Mouse (Mus musculus): ENCODE data around the gene Vwa3b.
A peak's percentile ranks its signal among the peaks of the same experiment; 100 is the strongest.
"Not testable (repeated sequence)": the region's sequence is repeated elsewhere in the genome, so short reads cannot be mapped to it uniquely, and the experiment has no call there.

Gene Vwa3b

DNA sequence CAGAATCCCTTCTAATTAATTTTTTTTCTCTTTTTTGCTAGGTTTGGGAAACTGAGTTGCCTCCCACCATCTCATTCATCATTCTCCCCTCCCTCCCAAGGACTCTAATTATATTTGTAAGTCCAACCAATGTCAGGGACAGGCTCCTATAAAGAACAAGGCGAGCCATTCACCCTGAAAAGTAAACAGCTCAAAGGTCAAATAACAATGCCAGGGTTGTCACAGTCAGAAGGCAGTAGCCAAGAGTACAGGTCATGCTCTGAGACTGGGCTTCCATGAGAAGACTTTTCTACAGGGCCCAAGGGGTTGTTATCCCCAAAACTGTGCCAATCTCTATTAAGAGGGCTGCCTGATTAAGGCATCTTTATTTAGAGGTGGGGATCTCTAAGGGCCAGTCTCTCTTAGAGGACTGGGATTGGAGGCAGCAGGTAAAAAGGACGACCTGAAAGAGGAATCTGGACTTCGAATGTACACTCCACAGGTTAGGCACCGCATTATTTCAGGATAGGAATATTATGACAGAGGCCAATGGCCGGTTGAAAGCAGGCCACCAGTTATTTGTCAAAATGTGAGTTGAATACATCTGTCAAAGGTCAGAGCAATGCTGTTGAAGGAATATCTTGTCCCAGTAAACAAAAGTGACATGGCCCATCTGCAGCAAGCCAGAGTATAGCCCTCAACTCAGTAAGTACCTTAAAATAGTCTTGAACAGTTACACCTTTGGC is at the start of gene Vwa3b:
Vwa3b (plus strand) TSS at position 635 of the 725 bp plus-strand sequence.
- DNase-seq = no peak

GRCm38 (mm10) chr1:36976770-36977169 is 49.6 kb upstream of the Vwa3b start:
- DNase-seq = no peak

DNA sequence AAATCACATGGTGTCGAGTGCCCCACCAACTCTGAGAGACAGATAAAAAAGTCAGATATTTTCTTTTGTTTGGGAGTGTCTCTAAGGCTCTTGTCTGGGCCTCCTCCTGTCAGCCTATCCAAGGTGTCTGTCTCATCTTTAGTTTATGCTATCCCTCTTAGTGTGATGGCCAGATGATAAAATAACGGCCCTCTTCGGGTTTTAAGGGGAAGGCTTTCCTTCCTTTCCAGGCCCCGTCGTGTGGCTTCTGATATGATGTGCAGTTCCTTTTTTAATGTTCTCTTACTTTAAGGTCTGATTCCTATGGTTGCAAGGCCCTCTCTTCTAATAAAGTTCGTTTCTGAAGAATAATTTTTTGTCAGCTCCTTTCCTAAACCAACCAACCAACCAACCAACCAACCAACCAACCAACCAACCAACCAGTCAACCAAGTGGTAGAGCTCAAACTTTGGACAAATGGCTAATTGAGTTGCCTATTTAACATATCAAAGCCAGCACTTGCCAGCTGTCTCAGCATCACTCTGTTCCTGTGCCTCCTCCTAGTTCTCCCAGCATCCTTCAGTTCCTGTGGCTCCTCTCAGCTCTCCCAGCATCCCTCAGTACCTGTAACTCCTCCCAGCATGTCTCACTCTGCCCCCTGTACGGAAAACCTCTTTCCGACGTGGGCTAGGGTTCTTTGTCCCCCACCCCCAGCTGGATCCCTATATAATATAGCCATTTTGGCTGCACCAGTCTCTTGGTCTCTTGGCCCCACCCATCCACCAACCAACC is 44.0 kb upstream of the Vwa3b start:
- no peak for DNase-seq

- no peak for DNase-seq
Measured at GRCm38 (mm10) chr1:36983754-36984153, 42.6 kb upstream of the Vwa3b start.

DNA sequence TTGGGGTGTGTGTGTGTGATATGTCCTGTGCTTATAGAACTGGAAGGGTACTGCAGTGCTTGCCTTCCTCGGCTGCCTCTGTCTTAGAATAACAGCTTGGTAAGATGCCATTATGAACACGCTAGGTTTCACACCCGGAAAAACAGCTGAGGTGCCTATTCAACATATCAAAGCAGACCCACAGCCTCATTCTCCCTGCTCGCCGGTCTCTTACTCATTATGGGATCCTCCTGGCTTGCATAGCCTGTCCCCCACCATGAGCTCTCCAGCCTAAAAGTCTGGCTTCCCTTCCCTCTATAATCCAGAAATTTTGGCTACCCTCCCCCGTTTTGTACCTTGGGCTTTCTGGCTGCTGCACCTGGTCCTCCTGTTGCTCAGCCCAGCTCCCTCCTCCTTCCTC is 42.0 kb upstream of the Vwa3b start:
- DNase-seq = no peak

- no peak for DNase-seq
Measured at GRCm38 (mm10) chr1:36985896-36986295, 40.5 kb upstream of the Vwa3b start.

DNA sequence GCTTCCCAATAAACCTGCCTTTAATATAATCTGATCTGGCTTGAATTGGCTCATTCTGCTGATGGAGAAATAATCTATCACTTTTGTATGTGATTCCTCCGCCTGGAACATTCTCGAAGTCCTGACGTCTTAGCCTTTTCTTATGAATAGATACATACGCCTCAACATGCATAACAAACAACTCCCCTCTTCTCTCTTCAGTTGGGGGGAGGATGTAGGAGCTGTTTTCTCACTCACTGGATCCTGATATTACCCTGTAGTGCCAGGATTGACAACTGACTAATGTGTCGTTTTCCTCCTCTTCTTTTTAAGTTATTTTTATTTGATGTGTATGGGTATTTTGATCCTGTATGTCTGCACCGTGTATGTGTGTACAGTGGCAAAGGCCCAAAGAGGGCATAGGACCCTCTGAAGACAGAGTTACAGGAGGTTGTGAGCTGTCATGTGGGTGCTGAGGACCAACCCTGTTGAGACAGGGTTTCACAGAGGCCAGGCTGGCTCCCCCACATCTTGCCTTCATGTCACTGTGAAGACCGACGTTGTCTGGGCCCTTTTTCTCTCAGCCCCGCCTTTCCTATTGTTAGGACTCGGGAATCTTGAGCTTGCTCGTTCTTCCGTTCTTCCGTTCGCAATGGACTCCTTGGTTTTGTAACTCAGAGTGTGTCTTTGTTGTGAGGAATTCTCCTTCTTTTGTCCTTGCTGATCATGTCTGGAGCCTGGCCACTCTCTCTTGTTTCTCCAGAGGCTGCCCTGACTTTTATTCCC is 39.8 kb upstream of the Vwa3b start:
- DNase-seq = no peak

DNA sequence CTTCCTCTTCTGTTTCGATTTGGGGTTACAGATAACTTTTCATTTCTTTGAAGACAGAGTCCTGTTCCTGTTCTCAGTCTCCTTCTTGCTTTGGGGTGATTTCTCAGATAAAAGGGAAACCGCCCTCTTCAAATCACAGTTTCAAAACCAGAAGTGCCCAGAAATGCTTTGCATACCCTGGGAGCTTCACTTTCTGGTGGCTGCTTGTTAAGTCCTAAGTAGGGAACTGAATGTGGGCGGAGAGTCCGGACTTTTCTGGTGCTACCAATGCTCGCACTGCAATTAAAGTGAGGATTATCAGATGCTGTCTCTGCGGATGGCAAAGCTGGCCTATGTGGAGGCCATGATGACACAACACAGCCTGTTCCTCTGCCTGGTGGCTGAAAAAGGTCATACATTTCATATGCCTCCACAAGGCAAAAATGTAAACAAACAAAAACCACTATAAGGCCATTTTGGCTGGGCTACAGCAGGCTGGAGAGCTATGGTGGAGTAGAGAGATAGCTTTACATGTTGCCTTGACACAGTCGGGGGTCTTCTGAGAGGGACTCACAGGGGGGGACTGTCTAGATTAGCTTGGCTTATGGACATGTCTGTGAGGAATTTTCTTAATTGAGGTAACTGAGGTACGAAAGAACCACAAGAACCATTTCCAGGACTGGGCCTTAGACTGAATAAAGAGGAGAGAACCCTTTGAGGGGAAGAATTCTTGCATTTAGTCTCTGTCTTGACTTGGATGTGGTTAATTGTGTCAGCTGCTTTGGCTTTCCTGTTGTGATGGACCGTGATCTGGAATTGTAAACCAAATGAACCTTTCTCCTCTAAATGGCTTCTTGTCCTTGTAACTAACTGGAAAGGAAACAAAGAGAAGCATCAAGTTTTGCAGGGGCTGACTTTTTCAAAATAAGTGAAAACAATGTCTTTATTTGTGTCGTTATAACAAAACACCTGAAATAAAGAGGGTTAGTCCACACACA is 38.9 kb upstream of the Vwa3b start:
- DNase-seq = peak; percentile 31

- DNase-seq = no peak
Measured at GRCm38 (mm10) chr1:36988161-36988560, 38.2 kb upstream of the Vwa3b start.

GRCm38 (mm10) chr1:36988561-36988960 is 37.8 kb upstream of the Vwa3b start:
- no peak for DNase-seq

GRCm38 (mm10) chr1:36994296-36994695 is 32.1 kb upstream of the Vwa3b start:
- DNase-seq = no peak

- no peak for DNase-seq
Measured at GRCm38 (mm10) chr1:36995760-36996159, 30.6 kb upstream of the Vwa3b start.

- DNase-seq = peak; percentile 10
Measured at GRCm38 (mm10) chr1:36996561-36997213, 29.7 kb upstream of the Vwa3b start.

DNA sequence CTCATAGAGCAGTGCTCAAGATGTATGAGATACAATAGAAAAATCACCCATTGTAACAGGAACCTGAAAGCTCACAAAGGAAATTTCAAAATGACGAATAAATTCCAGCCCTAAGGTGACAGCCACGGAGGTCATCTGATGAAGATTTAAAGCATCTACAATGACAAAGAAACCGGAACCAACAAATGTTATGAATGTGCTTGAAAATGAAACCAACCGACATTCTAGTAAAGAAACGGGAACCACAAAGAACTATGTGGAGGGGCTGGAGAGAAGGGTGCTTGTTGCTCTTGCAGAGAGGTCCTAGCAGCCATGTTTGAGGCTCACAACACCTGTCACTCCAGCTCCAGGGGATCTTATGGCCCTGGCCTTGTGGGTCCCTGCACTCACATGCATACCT is 26.1 kb upstream of the Vwa3b start:
- peak; percentile 14 for DNase-seq

DNA sequence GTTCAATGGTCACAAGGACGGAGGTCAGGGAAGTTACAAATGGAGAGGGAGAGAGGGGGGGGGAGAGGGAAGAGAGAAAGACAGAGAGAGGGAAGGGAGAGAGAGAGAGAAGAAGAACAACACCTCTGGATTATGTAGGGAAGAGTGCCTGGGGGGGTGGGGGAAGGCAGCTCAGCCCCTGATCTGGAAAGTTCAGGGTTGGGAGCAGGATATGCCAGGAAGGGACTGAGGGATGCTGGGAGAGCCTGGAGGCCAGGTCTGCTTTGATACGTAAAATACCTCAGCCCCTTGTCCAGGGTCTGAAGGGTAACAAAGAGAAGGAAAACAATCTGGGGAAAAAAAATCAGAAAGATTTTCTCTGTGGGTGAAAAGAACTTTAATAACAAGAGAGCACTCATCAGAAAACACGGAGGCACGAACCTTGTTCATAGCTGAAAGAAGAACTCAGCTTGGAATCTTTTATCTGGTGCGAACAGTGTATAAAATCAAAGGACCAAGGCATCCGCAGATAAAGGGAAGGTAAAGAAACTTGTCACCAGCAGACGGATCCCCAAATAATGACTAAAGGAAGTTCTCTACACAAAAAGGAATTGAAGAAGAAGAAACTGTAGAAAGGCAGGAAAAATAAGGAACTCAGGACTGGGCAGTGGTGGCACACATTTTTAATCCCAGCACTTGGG is 24.6 kb upstream of the Vwa3b start:
- no peak for DNase-seq

DNA sequence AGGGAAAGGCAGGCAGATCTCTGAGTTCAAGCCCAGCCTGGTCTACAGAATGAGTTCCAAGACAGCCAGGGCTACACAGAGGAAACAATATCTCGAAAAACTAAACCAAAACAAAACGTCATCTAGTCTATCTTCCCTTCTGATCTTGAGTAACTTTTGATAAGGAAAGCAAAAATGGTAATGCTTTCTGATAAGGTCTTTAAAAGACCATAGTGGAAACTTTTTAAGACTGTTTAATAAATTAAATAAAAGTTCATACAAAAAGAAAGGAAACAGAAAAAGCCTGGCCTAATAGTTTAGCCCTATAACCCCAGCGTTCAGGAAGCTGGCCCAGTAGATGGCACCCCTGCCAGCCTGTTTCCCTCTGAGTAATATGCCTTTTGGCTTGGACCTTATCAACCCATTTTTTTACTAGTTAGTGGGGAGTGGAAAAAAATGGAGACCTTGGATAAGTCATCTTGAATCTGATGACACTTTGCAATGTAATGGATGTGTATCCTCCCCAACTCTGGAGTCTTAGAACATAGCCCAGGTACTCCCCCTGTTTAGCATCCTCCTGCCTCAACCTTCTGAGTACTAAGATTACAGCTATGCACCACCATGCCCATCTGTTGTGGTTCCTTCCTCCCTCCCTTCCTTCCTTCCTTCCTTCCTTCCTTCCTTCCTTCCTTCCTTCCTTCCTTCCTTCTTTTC is 23.9 kb upstream of the Vwa3b start:
- DNase-seq = no peak

DNA sequence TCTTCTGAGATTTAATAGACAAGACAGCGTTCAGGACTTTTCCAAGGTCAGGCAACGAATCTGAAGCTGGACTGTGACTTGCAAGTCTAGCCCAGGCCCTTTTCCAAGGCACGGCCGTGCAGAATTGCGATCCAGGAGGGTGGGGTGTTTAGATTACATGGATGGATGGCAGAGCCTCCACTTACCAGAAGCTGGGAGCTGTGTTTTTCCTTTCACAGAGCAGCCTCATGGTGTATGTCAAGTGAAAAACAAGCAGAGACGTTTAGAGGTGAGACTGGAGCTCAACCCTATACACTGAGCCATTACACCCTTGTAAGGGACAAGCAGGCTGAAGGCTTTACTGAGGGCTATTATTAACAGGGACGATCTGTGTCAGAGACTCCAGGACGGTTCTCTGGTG is 21.9 kb upstream of the Vwa3b start:
- no peak for DNase-seq

DNA sequence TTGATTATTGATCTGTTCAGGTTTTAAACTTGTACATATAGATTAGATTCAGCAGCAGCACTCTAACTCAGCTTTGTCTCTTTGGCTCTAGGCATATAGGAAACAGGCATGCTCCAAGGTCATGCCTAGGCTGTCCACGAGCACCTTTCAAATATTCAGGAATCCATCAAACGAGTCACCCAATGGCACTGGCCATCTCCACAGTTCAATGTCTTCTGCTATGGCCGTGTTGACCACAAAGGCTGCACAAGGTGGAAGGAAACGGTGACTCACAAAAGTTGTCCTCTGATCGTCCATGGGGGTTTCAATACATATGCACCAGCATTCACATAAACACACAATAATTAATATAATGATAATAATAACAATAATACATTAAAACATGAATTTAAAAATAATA is 21.4 kb upstream of the Vwa3b start:
- no peak for DNase-seq

- DNase-seq = not testable (repeated sequence)
Measured at GRCm38 (mm10) chr1:37006529-37006928, 19.9 kb upstream of the Vwa3b start.

- DNase-seq = no peak
Measured at GRCm38 (mm10) chr1:37009880-37010279, 16.5 kb upstream of the Vwa3b start.
